Mouse (Mus musculus) kidney, postnatal 36 days (tissue): ENCODE data around the gene Sh3d19.

Experiments
- DNase-seq, 2 experiments: peaks; one replicate each; pipeline ENCODE4 v3.0.0; 2021 to 2022; ENCODE audit warnings: mixed read lengths in 2 of 2

Sh3d19 gene

DNA sequence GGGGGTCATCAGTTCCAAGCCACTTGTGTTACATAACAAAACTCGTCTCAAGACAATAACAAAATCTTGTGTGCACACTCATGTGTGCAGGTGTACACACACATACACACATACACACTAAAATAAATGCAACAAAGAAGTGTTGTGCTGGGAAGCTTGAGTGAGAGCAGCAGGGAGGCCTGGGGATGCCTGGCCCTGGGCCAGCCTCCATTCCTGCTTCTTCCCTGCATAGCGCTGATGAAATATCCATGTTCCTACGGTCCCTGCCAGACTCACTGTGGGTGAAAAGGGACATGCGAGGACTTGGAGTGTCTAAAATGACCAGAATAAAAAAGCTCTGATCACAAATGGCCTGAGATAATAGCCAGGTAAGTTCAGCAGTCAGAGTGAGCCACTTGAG lies 59.7 kb downstream of the Sh3d19 start:
- DNase-seq = no peak

DNA sequence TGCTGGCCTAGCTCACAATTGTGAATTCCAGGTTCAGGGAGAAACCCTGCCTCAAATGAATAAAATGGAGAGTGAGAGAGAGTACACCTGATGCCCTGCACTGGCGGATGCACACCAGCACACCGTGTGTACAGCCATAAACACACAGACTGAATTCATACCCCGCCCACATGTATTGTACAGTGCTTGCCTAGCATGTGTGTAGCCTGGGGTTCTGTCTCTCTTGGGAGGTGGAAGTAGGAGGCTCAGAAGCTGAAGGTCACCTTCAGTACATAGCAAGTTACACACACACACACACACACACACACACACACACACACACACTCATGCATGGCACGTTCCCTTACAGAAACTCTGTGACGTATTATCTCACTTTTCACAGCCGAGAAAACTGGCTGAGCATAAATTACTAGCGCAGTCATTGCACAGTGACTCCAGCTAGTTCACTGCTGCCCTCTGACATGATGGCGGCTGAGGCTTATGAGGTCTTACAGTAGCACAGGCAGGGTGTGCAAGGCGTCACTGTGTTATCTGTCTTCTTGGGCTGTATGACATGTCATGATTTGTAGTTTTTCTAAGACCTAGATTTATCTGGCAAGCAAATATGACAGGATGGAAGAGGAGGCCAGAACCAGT lies 62.7 kb downstream of the Sh3d19 start:
- DNase-seq = no peak

DNA sequence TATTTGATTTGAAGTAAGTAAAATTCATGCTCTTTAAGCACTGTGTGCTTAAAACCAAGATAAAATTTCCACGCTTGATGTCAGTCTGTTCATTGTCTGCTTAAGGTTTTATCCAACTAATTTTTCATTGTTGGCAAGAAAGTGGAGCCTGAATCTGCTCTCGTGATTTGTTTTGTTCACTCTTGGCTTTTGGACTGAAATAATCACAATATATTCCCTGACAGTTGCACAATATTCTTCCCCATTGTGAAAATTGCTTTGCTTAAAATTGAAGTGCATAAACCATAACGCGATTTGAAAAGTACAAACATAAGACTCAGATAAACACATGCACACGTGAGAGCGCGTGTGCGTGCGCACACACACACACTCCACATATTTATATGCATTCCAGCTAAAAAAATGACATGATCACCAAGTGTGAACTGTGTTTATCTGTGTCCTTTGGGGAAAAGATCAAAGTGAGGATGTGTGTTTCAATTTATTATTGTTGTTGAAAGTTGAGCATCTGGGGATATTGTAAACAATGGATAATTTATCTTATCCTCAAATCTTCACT lies 67.1 kb downstream of the Sh3d19 start:
- no peak for DNase-seq

DNA sequence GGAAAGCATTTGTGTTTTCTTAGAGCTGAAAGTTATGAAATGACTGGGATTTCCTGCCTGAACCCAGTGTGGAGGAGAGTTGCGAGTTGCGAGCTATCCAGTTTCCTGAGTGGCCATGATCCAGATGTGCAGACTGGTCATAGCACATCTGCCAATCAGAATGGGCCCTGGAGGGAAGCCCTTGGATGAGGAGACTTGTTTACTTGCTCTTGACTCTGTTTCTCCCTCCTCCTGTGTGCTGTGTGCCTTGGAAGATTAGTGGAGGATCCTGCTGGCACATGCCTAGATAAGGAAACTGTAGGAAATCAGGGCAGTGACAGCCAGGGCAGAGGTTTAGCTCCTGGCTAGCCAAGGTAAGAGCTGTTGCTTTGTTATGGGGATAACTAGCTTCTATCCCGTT lies 67.7 kb downstream of the Sh3d19 start:
- peak; percentile 33 to 51 for DNase-seq

DNA sequence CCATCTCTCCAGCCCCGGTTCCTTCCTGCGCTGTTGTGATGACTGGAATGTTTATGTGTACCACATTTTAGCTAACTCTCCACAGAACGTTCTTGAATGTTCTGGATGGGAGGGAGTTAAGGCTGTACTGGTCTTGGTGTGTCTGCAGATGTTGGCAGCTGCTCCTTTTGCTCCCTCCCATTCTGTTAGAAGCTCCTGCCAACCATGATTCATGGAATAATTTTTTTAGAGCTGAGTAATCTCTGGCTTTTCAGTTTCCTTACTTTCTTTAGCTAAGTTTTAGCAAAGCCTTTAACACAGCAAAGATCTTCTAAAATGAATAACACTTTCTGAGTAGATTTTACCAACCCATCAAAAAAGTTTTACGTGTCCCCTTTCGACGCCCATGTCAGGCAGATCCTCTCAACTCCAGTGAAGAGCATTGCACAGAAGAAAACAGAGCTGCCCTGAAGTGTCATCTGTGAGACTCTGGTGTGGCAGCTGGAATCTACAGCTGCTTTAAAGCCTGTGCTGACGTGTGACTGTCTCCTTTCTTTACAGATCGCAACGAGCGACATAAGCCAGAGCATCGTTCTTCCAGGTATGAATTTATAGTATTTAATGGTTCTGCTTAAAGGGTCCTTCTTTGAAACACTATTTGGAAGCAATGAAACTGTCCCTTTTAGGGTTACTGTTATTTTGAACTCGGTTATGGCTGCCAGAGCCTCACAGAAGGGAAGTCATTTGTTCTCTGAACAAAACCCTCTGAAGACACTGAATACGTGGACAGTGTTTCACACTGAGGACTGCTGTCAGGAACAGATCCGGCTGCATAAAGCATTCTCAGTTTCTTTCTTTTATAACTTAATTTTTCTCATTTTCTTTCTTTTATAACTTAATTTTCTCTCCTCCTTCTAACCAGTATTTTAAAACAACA lies 69.6 kb downstream of the Sh3d19 start:
- DNase-seq = peak; percentile 29 to 46

DNA sequence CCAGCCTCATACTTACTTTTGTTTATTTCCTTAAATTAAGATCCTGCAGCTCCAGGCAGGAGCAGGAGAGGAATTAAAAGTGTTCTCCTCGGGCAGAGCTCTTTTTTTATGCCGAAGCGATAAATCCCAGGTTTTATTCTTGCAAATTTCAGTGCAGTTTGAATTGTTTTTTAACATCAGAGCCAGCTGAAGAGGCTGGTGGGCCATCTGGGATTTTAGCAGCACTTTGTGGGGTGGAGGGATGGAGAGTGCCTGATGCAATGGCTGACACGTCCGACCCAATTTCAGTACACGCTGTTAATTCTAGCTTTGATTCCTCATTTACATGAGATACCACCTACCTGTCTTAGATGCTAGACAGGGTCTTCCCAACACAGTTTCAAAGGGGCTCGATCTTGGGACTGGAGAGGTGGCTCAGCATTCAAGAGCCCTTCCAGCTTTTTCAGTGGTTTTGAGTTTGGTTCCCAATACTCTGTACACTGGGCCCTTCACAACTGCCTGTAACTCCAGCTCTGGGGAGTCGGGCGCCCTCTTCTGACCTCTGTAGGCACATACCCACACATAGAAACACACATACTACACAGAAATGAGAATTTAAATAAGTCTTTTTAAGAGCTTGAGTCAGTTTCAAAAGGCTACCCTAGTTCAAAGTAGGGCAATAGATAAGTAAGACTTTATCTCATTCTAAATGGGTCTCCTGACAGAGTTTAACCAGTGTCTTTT lies 76.9 kb downstream of the Sh3d19 start:
- DNase-seq = no peak

DNA sequence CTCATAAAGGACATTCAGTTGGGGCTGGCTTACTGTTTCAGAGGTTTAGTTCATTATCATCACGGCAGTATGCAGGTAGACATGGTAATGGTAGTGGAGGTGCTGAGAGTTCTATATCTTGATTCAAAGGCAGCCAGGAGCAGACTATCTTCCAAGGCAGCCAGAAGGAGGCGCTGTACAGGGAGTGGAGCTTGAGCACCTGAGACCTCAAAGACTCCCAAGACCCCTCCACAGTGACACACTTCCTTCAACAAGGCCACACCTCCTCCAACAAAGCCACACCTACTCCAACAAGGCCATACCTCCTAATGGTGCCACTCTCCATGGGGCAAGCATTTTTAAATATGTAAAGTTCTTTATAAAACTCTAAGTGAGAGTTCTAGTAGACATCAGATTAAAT lies 78.1 kb downstream of the Sh3d19 start:
- DNase-seq = no peak

DNA sequence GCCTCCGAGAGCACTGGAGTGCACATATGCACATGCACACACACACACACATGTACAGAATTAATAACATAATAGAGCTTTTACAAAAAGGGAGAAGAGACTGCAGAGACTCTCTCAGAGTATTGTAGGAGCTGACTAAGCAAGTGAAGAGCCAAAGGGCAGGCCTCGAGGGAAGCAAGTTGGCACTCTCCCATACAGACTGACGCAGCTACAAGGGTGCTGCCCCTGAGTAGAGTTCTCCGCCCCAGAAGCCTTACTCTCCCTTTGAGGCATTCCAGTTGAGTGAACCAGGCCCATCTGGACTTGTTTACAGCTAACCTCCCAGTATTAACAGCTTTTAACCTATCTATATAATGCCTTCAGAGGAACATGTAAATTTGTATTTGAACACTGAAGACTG lies 85.8 kb downstream of the Sh3d19 start:
- DNase-seq = peak; percentile 84 to 93

DNA sequence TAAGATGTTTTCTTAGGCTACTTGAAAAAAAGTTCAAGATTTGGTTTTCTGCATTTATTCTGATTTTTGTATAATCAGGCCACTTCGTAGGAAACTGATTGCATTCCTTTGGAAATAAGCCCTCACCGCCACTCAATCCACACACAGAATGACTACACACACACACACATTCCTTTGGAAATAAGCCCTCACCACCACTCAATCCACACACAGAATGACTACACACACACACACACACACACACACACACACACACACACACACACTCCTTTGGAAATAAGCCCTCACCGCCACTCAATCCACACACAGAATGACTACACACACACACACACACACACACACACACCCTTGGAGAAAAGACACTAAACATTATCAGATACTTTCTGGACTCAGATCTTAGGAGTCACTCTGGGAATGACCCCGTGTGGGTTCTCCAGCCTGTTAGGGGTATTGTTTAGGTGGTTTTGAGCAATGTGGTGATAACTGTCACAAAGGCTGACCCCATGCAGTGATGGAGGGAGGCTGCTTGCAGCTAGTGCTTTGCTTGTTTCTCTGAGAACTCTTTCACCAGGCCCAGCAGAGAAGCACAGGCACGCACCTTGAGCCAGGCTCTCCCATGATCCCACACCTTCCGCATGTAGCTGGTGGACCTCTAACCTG lies 86.7 kb downstream of the Sh3d19 start:
- DNase-seq = no peak

DNA sequence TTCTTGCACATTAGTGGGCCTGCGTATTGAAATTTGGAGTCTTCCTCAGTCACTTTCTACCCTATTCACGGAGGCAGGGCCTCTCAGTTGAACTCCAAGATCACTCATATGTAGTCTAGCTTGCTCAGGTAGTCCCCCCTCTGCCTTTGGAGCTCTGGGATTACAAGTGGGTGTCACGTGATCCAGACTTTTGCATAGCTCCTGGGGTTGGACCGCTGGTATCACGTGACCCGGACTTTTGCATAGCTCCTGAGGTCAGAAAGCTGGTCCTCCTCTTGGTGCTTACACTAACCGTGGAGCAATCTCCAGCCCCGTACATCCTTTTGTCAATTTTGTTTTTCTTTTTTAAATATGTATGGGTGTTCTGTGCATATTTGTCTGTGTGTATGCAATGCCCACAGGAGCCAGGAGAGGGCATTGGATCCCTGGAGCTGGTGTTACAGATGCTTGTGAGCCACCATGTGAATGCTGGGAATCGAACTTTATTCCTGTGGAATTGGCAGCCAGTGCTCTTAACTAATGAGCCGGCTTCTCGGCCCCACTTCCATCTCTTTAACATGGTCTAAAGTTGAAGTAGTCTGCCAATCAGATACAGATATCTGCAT lies 98.8 kb downstream of the Sh3d19 start:
- peak in 1 of 2 experiments; percentile 53 for DNase-seq

DNA sequence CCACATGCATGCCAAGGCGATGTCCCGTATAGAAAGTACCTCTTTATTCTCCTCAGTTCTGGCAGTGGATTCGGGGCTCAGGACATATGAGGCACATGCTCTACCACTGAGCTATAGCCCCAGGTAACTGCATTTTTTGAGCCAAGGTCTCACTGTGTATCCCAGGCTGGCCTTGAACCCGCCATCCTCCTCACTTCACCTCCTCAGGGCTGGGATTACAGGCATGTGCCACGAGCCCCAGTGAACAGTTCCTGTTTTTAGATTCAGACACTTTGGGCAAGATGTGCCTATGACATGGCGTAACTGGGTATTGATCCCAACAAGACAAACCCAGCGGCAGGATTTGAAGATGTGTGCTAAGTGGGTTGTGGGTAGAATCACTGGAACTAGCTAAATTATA lies 99.9 kb downstream of the Sh3d19 start:
- no peak for DNase-seq

DNA sequence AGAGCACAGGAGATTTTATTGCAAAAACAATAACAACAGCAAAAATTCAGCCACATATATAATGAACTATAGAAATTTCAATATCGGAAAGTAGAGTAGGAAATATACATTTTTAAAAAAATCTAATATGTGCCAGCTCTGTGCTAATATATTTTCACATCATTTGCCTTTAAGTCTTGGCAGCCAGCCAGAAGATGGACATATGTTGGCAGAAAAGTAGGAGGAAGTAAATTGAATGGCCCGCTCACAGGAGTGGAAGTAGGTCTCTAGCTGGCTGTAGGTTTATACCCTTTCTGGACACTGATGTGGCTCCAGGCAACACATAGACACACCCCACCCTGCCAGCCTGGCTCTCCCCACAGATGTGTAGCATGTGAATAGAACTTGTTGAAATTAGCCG lies 101.2 kb downstream of the Sh3d19 start:
- DNase-seq = no peak

DNA sequence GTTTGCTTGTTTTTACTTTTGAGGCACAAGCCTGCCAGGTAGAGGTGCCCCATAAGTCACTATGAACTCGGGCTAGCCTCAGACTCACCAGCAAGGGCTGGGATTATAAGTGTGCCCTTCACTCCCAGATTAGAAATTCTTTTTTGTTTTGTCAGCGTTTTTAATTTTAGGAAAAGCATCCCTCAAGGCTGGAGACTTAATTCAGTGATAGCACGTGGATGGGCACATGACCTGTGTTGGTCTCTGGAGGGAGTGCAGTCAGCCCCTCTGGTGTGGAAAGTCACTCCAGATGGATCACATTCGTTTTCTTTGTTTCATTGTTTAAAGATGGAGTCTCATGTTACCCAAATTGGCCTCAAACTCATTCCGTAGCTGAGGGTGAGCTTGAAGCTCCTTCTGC lies 102.0 kb downstream of the Sh3d19 start:
- DNase-seq = no peak

DNA sequence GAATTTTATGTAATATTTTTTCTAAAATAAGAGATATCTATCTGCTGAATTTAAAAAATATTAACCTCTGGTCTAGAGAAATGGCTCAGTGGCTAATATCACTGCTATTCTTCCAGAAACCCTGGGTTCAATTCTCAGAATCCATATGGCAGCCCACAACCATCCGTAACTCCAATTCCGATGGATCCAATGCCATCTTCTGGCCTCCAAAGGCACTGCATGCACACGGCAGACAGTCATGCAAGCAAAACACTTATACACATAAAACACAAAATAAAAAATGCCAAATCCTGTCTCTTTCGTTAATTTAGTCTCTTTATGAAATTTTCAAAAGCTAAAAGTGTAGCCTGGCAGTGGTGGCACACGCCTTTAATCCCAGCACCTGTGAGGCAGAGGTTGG lies 104.7 kb downstream of the Sh3d19 start:
- DNase-seq = peak in 1 of 2 experiments; percentile 30

DNA sequence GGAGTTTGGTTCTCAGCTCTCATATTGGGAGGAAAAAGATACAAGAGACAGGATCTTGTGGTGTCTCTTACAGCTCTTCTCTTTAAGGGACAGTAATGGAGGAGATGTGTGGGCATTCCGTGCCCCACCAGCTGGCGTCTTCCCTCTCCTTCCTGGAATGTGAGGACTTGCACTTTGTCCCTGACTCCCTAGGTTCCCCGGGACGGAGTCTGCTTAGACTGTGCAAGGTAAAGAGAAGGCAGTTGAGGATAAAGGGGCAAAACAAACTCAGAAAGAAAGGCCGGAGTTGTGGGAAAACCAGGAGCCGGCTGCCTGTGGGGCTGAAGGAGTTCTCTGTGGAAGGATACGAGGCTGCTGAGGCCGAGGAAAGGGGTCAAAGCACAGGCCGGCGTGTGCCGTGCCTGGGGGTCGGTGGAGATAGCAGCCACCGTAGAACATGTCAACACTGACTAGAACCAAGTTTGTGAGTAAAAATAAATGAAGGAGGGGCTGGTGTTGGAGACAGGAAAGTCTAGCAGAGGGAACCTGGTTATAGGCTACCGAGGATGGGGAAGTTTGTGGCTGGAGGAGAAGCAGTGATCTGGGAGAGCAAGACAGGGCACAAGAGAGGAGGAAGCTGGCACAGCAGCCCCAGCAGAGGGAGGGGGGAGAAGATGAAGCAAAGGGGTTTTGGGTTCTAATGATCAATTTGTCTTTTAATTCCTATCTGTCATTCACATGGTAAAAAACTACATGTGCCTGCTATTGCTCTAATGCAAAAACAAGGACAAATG lies 105.8 kb downstream of the Sh3d19 start:
- DNase-seq = peak; percentile 58 to 61

DNA sequence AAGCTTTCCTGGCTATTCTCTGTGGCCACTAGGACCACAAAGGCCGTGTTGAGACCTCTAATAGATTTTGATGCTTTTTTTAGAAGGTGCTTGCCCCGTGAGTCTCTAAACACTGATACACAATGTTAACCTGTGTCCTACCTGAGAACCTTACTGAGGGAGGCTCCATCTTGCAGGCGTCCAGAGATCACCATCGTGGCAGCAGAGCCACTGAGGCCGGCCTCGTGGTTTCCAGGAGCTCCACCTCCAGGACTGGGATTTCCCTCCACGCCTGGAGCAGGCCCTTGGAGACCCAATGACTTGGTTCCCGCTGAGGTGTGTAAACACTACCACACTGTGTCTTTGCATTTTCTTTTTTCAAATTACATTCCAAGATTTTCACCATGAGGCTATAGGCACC lies 112.1 kb downstream of the Sh3d19 start:
- no peak for DNase-seq

DNA sequence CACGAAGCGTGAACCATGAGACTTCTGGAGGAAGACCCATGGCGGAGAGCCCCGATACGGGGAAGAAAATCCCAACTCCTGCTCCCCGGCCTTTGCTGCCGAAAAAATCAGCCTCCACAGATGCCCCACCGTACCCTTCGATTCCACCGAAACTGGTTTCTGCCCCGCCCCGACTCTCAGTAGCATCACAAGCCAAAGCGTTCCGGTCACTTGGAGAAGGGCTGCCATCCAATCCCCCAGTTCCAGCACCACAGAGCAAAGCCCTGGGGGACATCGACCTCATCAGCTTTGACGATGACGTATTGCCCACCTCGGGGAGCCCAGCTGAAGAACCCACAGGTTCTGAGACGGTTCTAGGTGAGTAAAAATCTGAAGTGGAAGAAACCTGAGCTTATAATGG lies 114.1 kb downstream of the Sh3d19 start:
- DNase-seq = no peak

DNA sequence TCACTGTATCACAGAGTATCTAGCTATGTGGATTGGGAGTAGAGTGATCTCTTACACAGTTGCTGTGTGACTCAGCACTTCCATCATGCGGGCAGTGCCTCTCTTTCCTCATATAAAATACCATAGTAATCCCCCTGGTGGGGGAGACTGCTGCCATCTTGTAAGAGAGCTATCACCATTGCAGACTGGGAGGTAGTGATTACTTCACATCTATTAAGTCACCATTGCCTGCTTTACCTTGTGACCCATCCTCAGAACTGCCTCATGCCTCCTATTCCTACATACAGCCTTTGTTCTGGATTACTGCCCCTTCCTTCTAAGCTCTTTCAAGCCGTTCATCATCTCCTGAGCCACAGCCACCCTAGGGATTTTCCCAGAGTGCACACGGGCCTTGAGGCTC lies 117.0 kb downstream of the Sh3d19 start:
- DNase-seq = no peak

DNA sequence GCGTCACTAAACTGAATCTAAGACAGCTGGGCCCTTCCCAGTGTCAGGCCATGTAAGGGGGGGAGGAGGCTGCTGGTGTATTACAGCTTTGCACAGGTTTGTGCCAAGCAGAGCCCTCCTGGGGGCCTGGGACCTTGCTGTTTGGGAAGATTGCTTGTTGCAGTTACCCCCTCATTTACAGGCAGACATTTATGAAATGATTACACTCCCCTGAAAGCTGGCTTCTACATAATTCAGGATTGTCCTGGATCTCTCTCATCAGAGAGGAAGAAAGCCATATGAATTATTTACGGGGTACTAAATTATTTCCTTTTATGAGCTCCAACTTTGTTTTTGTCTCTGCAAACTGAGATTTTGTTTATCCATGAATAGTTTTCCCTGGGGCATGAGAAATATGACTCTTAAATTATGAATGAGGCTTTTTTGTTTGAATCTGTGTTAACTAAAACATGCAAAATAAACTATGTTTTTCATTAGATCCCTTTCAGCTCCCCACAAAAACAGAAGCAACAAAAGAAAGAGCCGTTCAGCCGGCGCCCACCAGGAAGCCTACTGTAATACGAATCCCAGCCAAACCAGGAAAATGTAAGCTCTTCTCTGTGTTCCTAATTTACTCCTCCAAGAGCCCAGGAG lies 122.4 kb downstream of the Sh3d19 start:
- no peak for DNase-seq

DNA sequence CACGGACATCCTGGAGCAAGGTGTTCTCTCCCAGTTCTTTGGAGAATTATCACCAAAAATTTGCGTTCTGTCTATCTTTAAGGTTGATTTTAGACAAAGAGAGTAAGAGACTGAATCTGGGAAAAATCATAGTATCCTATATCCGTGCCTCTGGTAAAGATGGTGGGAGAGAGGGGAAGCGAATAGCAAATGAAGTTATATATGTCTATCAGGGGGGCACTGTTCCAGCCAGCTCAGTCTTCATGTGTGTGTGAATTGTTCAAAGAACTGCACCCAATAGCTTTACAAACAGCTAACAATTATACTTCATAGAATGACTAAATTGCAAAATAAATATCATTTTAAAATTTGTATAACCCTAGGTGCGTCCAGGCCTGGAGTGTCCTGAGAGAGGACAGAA lies 123.0 kb downstream of the Sh3d19 start:
- no peak for DNase-seq

DNA sequence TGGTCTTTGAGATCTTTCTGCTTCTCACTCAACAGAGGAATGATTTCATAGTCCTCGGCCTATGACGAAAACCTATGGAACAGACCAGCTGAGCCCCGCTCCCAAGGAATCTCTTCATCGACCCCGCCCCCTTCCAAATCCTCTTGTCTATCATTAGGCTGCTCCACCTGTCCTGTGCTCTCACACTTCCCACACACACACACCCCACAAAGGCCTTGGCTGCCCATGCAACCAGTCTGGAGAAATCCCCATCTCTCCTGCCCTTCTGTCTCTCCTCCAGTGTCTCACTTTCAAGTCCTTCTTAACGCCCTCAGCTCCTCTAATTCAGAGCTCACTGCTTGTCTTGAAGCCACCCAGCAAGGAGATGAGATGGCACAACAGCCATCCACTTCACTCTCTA lies 131.0 kb downstream of the Sh3d19 start:
- no peak for DNase-seq
